ENCODE assay signal across 7 mouse cellular contexts in the genomic region with DNA sequence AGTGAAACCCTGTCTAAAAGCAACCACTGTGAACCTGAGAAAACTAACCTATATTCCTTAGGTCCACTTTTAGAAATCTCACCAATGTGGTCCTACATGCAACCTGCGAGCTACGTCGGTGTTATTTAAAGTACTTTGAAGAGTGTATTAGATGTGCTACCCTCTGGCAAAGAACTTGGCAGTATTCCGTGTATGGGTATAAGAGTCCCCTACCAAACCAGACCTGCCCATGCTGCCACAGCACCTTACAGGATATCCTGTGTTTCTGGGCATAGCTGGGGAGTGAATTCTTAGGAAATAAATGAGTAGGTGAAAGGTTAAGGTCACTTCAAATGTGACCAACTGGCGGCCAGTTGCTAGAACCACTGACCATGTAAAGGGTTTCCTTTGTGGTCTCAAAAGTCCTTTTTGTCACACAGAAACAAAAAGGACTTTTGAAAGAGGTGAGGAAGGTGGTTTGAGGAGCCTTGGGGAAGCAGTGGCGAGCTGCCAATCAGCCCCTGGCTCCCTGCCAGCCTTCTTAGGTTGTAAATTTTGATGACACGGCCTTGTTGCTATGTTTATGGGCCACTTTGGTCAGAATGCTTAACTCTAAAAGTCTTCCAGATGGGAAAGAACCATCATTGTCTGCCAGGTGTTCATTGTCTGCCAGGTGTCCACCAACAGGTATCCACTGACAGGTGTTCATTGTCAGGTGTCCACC. TPM values are rescaled to one million over a fixed set of nuclear protein-coding genes. Genes with fewer than 3 reads are reported as not detected.
A peak's percentile ranks its signal among the peaks of the same experiment; 100 is the strongest.
DNase-seq lines count a peak whose midpoint lies in the region.

No protein-coding gene starts in this region.

- DNase-seq in lung, postnatal 4 days = peak; percentile 40 to 50
- no peak for DNase-seq in lung, postnatal 14 days
- DNase-seq in adipocyte (ENCODE audit: low spot score) = peak; percentile 43
- peak; percentile 85 to 88 for DNase-seq in adrenal gland, postnatal 36 days
- peak; percentile 89 for DNase-seq in kidney, postnatal 14 days
- no peak for DNase-seq in thymus, postnatal 10 days (ENCODE audit: low spot score in 2 of 2)
- DNase-seq in embryo, embryonic 10 days (ENCODE audit: low spot score) = no peak

RNA-seq across cellular contexts. Expression of a gene that starts 41.5 kb away (rescaled TPM):
- total RNA-seq in adrenal gland, postnatal 36 days (2021) = 100 to 1,000 TPM in 1 of 2 experiments, 10 to 100 TPM in 1; 59.9 to 114 TPM

Comparison
In these comparisons a context has a peak if more than half of its experiments do, and no peak if none do; other contexts are left out.
1. DNase-seq: peak in lung, postnatal 4 days (2 of 2), adipocyte (single experiment), adrenal gland, postnatal 36 days (2 of 2) and kidney, postnatal 14 days (single experiment); none in lung, postnatal 14 days (single experiment), thymus, postnatal 10 days (0 of 2) and embryo, embryonic 10 days (single experiment).